Mouse (Mus musculus) cerebellum, adult 8-10 months (tissue): ENCODE data around the gene Col4a3.

Experiments
- DNase-seq: peaks from one replicate; pipeline ENCODE4 v3.0.0; 2022

The Col4a3 gene

GRCm38 (mm10) chr1:82608646-82609262 is 22.0 kb downstream of the Col4a3 start:
- no peak for DNase-seq

- no peak for DNase-seq
Observed at GRCm38 (mm10) chr1:82612061-82612660, 25.4 kb downstream of the Col4a3 start.

- no peak for DNase-seq
Observed at GRCm38 (mm10) chr1:82618001-82618400, 31.3 kb downstream of the Col4a3 start.

- DNase-seq, result no peak
Observed at GRCm38 (mm10) chr1:82618592-82618991, 31.9 kb downstream of the Col4a3 start.

- no peak for DNase-seq
Observed at GRCm38 (mm10) chr1:82619981-82620380, 33.3 kb downstream of the Col4a3 start.

- no peak for DNase-seq
Observed at GRCm38 (mm10) chr1:82624934-82625333, 38.2 kb downstream of the Col4a3 start.

- DNase-seq, result no peak
Observed at GRCm38 (mm10) chr1:82625474-82625873, 38.8 kb downstream of the Col4a3 start.

- DNase-seq, result no peak
Observed at GRCm38 (mm10) chr1:82627652-82628051, 40.9 kb downstream of the Col4a3 start.

- no peak for DNase-seq
Observed at GRCm38 (mm10) chr1:82629495-82629894, 42.8 kb downstream of the Col4a3 start.

GRCm38 (mm10) chr1:82631169-82631792 is 44.6 kb downstream of the Col4a3 start:
- no peak for DNase-seq

- peak; percentile 25 for DNase-seq
Observed at GRCm38 (mm10) chr1:82634545-82635253, 48.0 kb downstream of the Col4a3 start.

- no peak for DNase-seq
Observed at GRCm38 (mm10) chr1:82635254-82635620, 48.5 kb downstream of the Col4a3 start.

GRCm38 (mm10) chr1:82636321-82636720 is 49.6 kb downstream of the Col4a3 start:
- no peak for DNase-seq

- DNase-seq, result no peak
Observed at GRCm38 (mm10) chr1:82637414-82637813, 50.7 kb downstream of the Col4a3 start.

GRCm38 (mm10) chr1:82638428-82638827 is 51.7 kb downstream of the Col4a3 start:
- no peak for DNase-seq

GRCm38 (mm10) chr1:82641316-82641987 is 54.7 kb downstream of the Col4a3 start:
- peak; percentile 62 for DNase-seq

- DNase-seq, result no peak
Observed at GRCm38 (mm10) chr1:82647989-82648388, 61.3 kb downstream of the Col4a3 start.

GRCm38 (mm10) chr1:82650868-82651267 is 64.1 kb downstream of the Col4a3 start:
- DNase-seq, result no peak

- DNase-seq, result no peak
Observed at GRCm38 (mm10) chr1:82654046-82654445, 67.3 kb downstream of the Col4a3 start.

GRCm38 (mm10) chr1:82656452-82656851 is 69.7 kb downstream of the Col4a3 start:
- no peak for DNase-seq

GRCm38 (mm10) chr1:82662269-82662668 is 75.5 kb downstream of the Col4a3 start:
- DNase-seq, result no peak

GRCm38 (mm10) chr1:82663522-82663921 is 76.8 kb downstream of the Col4a3 start:
- DNase-seq, result no peak

- no peak for DNase-seq
Observed at GRCm38 (mm10) chr1:82686328-82686727, 99.6 kb downstream of the Col4a3 start.
